Mouse (Mus musculus) layer of hippocampus, adult 2 months (tissue): Measurements from ENCODE around the gene Aaed1. TPM values are rescaled to one million over a fixed set of nuclear protein-coding genes. Genes with fewer than 3 reads are reported as not detected.
A peak's percentile ranks its signal among the peaks of the same experiment; 100 is the strongest.

Experiments
- DNase-seq, 2 experiments: peaks; one replicate each; pipeline ENCODE4 v3.0.0; 2022; ENCODE audit warnings: low spot score in 2 of 2
- H3K27ac ChIP-seq: fragments of 200-600 bp; 2 replicates; pipeline ENCODE4 v1.8.1; 2022
- H3K4me3 ChIP-seq: fragments of 200-600 bp; 2 replicates; pipeline ENCODE4 v1.8.1; 2022; ENCODE audit warnings: mild to moderate bottlenecking
- CTCF ChIP-seq: fragments of 200-600 bp; conservative IDR thresholded peaks from 2 replicates; pipeline ENCODE4 v1.8.1; 2022; ENCODE audit warnings: antibody characterized with exemption, mild to moderate bottlenecking, moderate library complexity
- total RNA-seq, 2 experiments: library from RNA; stranded (reverse); gene quantifications; 2 replicates each; pipeline ENCODE4 v1.2.3; 2021

Aaed1 gene
- total RNA-seq, 2 experiments from 2014 or later, result 15.2 to 16.4 TPM

DNA sequence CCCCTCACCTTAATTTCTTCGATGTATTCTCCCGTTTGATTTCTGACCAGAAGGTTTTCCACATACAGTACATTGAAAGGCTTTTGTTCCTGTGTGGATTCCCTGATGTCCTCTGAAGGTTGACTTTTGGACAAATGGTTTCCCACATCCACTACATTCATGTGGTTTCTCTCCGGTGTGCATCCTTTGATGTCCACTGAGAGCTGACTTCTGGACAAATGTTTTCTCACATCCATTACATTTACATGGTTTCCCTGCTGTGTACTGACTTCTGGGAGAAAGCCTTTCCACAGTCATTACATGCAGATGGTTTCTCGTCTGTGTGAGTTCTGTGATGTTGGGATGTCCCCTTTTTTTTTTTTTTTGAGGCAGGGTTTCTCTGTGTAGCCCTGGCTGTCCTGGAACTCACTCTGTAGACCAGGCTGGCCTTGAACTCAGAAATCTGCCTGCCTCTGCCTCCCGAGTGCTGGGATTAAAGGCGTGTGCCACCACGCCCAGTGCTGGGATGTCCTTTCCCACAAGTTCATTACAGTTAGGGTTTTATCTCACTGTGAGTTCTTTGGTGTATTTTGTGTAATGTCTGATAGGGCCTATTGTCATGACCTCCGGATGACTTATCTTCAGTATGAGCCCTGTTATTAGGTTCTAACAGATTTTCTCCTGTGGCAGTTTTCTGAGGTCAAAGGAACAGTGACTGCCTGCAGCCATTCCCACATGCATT lies 10.2 kb upstream of the Aaed1 start:
- no peak for DNase-seq
- no peak overlapping the region for H3K4me3 ChIP-seq
- no peak overlapping the region for H3K27ac ChIP-seq
- no peak for TF ChIP-seq CTCF

DNA sequence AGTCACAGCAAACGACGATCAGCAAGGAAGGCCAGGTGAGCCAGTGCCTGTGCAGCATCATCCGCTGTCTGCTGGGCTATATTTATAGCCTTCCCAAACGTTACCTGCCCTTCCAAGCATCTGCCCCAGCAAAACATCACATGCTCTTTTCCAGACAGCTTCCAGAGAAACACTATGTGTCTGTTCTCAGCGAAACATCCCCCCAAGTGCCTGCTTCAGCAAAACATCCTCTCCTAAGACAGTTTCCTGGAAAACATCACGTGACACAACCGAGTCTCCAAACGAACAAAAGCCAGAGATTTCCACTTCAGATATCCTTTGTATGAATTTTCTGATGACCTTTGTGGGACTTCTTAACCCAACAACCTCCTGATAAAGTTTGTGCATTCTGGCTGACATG lies 7.8 kb upstream of the Aaed1 start:
- no peak for DNase-seq
- no peak overlapping the region for H3K4me3 ChIP-seq
- no peak overlapping the region for H3K27ac ChIP-seq
- TF ChIP-seq CTCF, result no peak

DNA sequence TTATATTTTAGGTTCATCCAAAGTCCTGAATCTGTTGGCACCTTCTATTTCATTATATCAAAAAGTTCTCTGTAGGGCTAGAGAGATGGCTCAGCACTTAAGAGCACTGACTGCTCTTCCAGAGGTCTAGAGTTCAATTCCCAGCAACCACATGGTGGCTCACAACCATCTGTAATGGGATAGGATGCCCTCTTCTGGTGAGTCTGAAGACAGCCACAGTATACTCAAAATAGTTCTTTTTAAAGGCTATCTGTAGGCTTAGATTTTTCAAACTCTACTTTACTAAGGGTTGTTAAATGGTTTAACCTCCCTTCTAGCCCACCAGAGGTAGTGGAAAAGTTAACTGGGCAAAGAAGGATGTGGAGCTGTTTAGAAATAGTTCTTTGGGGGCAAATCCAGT lies 7.3 kb upstream of the Aaed1 start:
- DNase-seq, result no peak
- H3K27ac ChIP-seq, result no peak overlapping the region
- H3K4me3 ChIP-seq, result no peak overlapping the region
- peak; percentile 47 for TF ChIP-seq CTCF

DNA sequence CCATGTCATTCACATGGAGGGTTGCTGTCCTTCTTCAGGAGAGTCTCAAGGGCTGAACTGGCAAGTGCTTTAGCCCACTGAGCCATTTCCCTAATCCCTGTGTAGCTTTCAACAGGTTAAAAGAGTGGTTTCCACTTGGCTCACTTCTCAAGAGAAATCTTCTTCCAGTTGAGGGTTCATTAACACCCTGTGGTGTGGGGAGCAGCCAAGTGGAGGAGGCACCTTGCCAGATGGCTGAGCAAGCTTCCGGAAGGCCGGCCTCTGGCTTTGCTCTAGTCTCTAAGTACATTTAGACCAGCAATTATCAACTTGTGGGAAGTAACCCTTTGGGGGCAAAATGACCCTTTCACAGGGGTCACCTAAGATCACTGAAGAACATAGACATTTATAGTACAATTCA lies 5.8 kb upstream of the Aaed1 start:
- peak in 1 of 2 experiments; percentile 13 for DNase-seq
- no peak for TF ChIP-seq CTCF
- Histone ChIP-seq H3K27ac (no peak overlapping the region), H3K4me3 (no peak overlapping the region)

DNA sequence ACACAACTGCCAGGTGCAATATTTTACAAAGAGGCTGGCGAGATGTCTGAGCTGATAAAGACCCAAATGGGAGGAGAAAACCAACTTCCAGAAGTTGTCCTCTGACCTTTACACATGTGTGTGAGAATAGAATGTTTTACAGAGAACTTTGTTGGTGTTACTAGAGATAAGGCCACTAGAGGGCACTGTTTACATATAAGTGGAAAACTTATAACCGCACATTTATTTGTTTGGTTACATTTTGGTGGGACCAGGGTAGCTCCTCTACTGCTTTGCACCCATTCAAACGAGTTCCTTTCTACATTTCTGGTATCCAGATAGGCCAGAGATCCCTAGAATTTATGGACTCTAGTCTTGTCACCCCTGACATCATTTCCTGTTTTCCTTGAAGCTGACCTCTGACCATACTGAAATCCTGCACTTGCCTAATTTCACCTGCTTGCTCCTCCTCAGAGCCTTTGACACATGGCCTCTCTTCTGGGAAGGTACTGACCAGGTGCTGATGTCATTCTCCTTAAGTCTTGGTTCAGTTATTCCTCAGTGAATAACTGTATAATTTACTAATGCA lies 3.1 kb upstream of the Aaed1 start:
- Histone ChIP-seq H3K27ac (no peak overlapping the region), H3K4me3 (no peak overlapping the region; the same call in 1 of the 2 replicates)
- peak; percentile 94 for TF ChIP-seq CTCF
- peak; percentile 33 to 50 for DNase-seq

DNA sequence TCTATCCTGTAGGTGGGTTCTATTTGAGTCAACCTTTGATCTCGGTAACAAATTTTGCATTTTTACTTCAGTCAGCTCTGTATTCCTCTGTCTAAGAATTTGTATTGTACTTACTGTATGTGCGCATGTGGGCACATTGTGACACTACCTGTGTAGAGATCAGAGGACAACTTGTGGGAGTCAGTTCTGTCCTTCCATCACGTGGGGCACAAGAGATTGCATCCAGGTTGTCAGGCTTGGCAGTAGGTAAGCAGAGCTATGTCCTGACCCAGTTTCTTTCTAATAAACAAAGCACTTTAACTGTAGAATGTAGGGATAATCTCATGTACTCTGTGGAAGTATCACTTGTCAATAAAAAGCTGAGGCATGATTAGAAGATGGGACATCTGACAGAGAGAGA lies 1.5 kb upstream of the Aaed1 start:
- no peak for DNase-seq
- no peak overlapping the region for H3K4me3 ChIP-seq
- TF ChIP-seq CTCF, result no peak
- H3K27ac ChIP-seq, result no peak overlapping the region

DNA sequence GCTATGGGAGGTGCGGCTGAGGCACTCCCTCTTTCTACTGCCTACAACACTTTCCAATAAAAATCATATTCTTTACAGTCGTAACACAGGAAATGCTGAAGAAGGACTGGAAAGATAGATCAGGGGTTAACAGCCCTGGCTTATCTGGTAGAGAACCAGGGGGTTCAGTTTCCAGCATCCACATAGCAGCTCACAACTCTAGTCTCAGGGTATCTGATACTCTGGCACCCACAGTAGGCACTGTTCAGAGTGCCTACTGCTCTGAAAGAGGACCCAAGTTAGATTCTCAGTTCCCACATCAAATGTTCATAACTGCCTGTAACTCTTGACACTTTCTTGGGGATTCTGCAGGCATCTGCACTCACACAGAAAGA lies 393 bp upstream of the Aaed1 start:
- Histone ChIP-seq H3K27ac (peak overlapping the region; percentile 95; the same call in 1 of the 2 replicates), H3K4me3 (peak overlapping the region; percentile 84)
- TF ChIP-seq CTCF, result no peak
- DNase-seq, result no peak

DNA sequence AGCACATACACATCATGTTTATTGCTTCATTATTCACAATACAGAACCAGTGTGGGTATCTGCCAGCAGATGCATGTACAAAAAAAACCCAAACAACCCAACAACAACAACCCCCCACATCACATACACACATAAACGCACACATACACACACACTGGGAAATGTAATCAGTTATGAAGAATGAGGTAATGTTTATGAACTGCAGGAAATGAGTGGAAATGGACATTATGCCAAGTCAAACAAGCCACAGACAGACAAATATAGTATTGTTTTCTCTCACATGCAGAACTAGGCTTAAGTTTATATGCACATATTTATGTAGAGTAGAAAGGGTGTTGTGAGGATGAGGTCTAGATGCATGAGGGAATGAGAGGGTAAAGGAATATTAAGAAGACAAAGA lies 1.2 kb downstream of the Aaed1 start:
- Histone ChIP-seq H3K4me3 (peak overlapping the region; percentile 84), H3K27ac (peak overlapping the region; percentile 95; the same call in 1 of the 2 replicates)
- TF ChIP-seq CTCF, result no peak
- DNase-seq, result no peak

DNA sequence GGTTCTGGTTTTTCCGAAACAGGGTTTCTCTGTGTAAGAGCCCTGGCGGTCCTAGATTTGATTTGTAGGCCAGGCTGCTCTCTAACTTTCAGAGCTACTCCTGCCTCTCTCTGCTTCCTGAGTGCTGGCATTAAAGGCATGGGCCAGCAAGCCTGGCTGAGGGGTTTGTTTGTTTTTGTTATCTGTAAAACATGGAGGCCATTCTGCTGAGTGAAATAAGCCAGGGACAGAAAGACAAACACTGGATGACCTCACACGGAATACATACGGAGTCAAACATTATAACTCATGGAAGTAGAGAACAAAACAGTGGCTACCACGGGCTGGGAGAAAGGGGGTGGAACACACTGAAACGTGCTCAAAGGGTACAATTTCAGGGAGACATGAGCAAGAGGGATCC lies 1.9 kb downstream of the Aaed1 start:
- no peak for DNase-seq
- no peak overlapping the region for H3K4me3 ChIP-seq
- no peak for TF ChIP-seq CTCF
- H3K27ac ChIP-seq, result no peak overlapping the region

DNA sequence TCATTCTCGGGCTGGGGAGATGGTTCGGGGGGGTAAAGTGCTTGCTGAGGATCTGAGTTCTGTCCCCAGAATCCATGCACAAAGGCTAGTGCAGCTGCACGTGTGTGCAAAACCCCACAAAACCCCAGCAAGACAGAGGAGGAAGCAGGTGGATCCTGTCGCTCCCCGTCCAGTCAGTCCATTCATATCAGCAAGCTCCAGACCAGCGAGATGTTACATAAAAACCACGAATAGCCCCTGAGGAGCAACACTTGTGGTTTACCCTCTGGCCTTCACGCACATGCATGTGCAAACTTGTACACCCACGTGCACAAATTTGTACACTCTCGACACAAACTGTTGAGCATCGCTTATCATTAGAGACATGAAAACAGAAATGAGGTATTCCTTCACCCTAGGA lies 2.7 kb downstream of the Aaed1 start:
- DNase-seq, result no peak
- Histone ChIP-seq H3K4me3 (no peak overlapping the region), H3K27ac (no peak overlapping the region)
- no peak for TF ChIP-seq CTCF

DNA sequence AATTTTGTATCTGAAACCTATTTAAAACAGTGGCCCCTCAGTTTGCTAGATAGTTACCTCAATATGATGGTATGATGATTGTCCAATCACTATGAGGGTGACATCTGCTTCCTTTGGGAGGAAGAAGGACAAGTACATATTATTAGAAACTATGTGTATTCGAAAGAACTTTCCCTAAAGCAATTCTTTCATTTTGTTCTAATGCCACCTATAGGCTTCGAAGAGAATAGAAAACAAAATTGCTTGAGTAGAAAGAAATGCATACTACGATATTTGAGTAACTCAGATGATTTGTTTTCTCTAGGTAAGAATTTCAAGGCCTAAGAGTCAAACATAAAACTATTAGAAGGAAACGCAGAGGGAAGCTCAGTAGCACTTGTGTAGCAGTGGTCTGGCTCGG lies 3.5 kb downstream of the Aaed1 start:
- Histone ChIP-seq H3K27ac (no peak overlapping the region), H3K4me3 (no peak overlapping the region)
- DNase-seq, result no peak
- peak; percentile 73 for TF ChIP-seq CTCF

DNA sequence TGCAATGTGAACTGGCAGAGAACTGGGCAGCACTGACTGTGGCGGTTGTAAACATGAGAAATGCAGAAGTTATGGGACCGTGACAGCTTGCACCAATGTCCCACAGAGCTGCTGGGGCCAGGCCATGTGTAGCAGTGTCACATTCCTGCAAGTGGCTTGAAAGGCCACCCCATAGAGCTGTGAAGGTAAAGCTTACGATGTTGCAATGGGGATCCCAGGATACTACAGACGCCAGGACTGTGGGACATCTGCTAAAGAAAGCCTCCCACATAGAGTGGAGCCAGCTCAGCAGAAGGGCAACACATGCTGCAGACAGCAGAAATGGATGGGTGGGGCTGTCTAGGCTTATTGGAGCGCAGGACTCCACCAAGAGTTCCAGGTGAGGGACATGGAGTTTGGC lies 5.0 kb downstream of the Aaed1 start:
- TF ChIP-seq CTCF, result no peak
- DNase-seq, result peak; percentile 19 to 37
- H3K4me3 ChIP-seq, result no peak overlapping the region
- no peak overlapping the region for H3K27ac ChIP-seq

DNA sequence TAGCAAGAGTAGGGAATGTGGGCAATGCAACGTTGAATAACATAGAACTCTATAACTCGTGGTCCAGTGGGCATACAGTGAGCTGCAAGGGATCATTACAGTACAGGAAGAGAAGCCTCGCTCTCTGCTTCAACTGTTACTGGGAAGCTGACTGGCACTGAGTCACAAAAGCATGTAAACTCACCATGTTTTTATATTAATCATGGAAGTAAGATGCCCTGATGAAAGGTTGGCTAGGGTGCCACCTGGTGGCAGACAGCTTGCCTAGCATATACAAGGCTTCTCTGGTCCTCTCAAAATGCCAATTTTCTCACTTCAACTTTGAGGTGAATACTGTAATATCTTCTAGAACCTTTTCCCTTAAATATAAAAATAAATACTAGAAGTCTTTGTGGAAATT lies 6.4 kb downstream of the Aaed1 start:
- DNase-seq, result peak; percentile 29 to 55
- no peak overlapping the region for H3K4me3 ChIP-seq
- TF ChIP-seq CTCF, result peak; percentile 94
- H3K27ac ChIP-seq, result no peak overlapping the region

DNA sequence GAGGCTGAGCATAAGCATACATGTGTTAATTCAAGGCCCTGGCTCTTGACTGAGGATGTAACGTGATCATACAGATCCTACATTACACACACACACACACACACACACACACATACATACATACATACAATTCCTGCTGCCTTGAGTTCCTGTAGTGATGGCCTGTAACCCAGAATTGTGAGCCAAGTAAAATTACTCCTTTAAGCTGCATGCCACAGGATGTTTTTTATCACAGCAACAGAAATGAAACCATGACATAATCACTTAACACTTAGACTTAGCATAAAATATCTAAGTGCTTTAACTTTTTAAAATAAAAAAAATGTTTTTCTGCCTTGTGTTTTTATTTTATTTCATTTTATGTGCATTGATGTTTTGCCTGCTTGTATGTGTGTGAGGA lies 13.4 kb downstream of the Aaed1 start:
- Histone ChIP-seq H3K27ac (no peak overlapping the region), H3K4me3 (no peak overlapping the region)
- TF ChIP-seq CTCF, result no peak
- no peak for DNase-seq
